Mouse (Mus musculus) gonadal fat pad, adult 2 months (tissue): ENCODE data around the gene Cntrob. TPM values are rescaled to one million over a fixed set of nuclear protein-coding genes. Genes with fewer than 3 reads are reported as not detected.

Source experiments
- polyA plus RNA-seq: library from polyadenylated mRNA; depleted of rRNA; stranded (reverse); fragments of >200 nt; gene quantifications from 2 replicates; pipeline ENCODE4 v1.2.3, GENCODE M21; 2012; rRNA removed

Gene Cntrob
- polyA plus RNA-seq, 1 experiment: 7.0 TPM

Other genes with a start within 250 kb of the Cntrob start
- gene Vamp2, start 235.3 kb downstream of the Cntrob start, polyA plus RNA-seq: 97.7 and 139 TPM in 2 replicates
- gene Per1, start 228.6 kb downstream of the Cntrob start, polyA plus RNA-seq: 25.9 and 38.6 TPM in 2 replicates
- gene Hes7, start 203.4 kb downstream of the Cntrob start, polyA plus RNA-seq: 0.11 and 0.24 TPM in 2 replicates
- gene 9130213A22Rik, start 201.2 kb downstream of the Cntrob start, polyA plus RNA-seq: 1.2 TPM in 2 replicates
- gene Aloxe3, start 197.9 kb downstream of the Cntrob start, polyA plus RNA-seq: 4.9 and 5.6 TPM in 2 replicates
- not detected in 2 replicates for gene Alox12b, start 166.8 kb downstream of the Cntrob start, polyA plus RNA-seq
- not detected in 2 replicates for gene Alox8, start 125.9 kb downstream of the Cntrob start, polyA plus RNA-seq
- gene Gucy2e, start 86.7 kb downstream of the Cntrob start, polyA plus RNA-seq: 0.04 and 0.05 TPM in 2 replicates
- gene Trappc1, start 205 bp upstream of the Cntrob start, polyA plus RNA-seq: 66.2 and 80.4 TPM in 2 replicates
- 0.76 and 0.94 TPM in 2 replicates for gene Kcnab3, start 2.5 kb upstream of the Cntrob start, polyA plus RNA-seq
- gene Rnf227, start 16.7 kb upstream of the Cntrob start, polyA plus RNA-seq: 0.66 and 1.5 TPM in 2 replicates
- 66.3 and 80.2 TPM in 2 replicates for gene Chd3, start 45.6 kb upstream of the Cntrob start, polyA plus RNA-seq
- 195 and 269 TPM in 2 replicates for gene Naa38, start 71.7 kb upstream of the Cntrob start, polyA plus RNA-seq
- gene Cyb5d1, start 71.9 kb upstream of the Cntrob start, polyA plus RNA-seq: 31.8 and 36.2 TPM in 2 replicates
- gene Tmem88, start 74.5 kb upstream of the Cntrob start, polyA plus RNA-seq: 26.1 and 39.5 TPM in 2 replicates
- gene Kdm6b, start 89.9 kb upstream of the Cntrob start, polyA plus RNA-seq: 7.3 and 17.3 TPM in 2 replicates
- 0.88 and 1.1 TPM in 2 replicates for gene Dnah2, start 225.3 kb upstream of the Cntrob start, polyA plus RNA-seq
- gene Efnb3, start 236.4 kb upstream of the Cntrob start, polyA plus RNA-seq: 0.93 and 1.1 TPM in 2 replicates